Mouse (Mus musculus) activated CD4-positive, CD25-positive, alpha-beta regulatory T cell, adult 4 months (primary cell): ENCODE data around the gene Kcnk10. TPM values are rescaled to one million over a fixed set of nuclear protein-coding genes. Genes with fewer than 3 reads are reported as not detected.
A peak's percentile ranks its signal among the peaks of the same experiment; 100 is the strongest.

Source experiments
- ATAC-seq: one replicate; pipeline ENCODE4 v1.8.0; 2017
- polyA plus RNA-seq, 2 experiments: library from polyadenylated mRNA; unstranded; fragments of 100-300 nt; shearing (Covaris generic); gene quantifications; one replicate each; pipeline ENCODE4 v1.2.1; 2017

The Kcnk10 gene
- polyA plus RNA-seq, 2 experiments from 2014 or later, result 0.25 TPM; not detected in 1

GRCm38 (mm10) chr12:98519866-98520567 lies 58.1 kb downstream of the Kcnk10 start:
- no peak for ATAC-seq

GRCm38 (mm10) chr12:98505601-98506000 lies 72.5 kb downstream of the Kcnk10 start:
- no peak for ATAC-seq

GRCm38 (mm10) chr12:98501528-98502280 lies 76.4 kb downstream of the Kcnk10 start:
- ATAC-seq, result no peak

- no peak for ATAC-seq
Observed at GRCm38 (mm10) chr12:98501045-98501444, 77.1 kb downstream of the Kcnk10 start.

- ATAC-seq, result no peak
Observed at GRCm38 (mm10) chr12:98481460-98481859, 96.7 kb downstream of the Kcnk10 start.

GRCm38 (mm10) chr12:98481048-98481447 lies 97.1 kb downstream of the Kcnk10 start:
- ATAC-seq, result no peak

GRCm38 (mm10) chr12:98477673-98478461 lies 100.2 kb downstream of the Kcnk10 start:
- no peak for ATAC-seq

- no peak for ATAC-seq
Observed at GRCm38 (mm10) chr12:98471232-98471631, 106.9 kb downstream of the Kcnk10 start.

GRCm38 (mm10) chr12:98470097-98470496 lies 108.0 kb downstream of the Kcnk10 start:
- ATAC-seq, result no peak

GRCm38 (mm10) chr12:98467793-98468192 lies 110.3 kb downstream of the Kcnk10 start:
- no peak for ATAC-seq

- no peak for ATAC-seq
Observed at GRCm38 (mm10) chr12:98459889-98460288, 118.2 kb downstream of the Kcnk10 start.

GRCm38 (mm10) chr12:98458944-98459343 lies 119.2 kb downstream of the Kcnk10 start:
- no peak for ATAC-seq

GRCm38 (mm10) chr12:98458516-98458915 lies 119.6 kb downstream of the Kcnk10 start:
- no peak for ATAC-seq

- no peak for ATAC-seq
Observed at GRCm38 (mm10) chr12:98453161-98453560, 124.9 kb downstream of the Kcnk10 start.

GRCm38 (mm10) chr12:98452646-98453045 lies 125.5 kb downstream of the Kcnk10 start:
- ATAC-seq, result no peak

- no peak for ATAC-seq
Observed at GRCm38 (mm10) chr12:98445637-98446036, 132.5 kb downstream of the Kcnk10 start.

- peak; percentile 19 for ATAC-seq
Observed at GRCm38 (mm10) chr12:98444860-98445259, 133.2 kb downstream of the Kcnk10 start.

- no peak for ATAC-seq
Observed at GRCm38 (mm10) chr12:98443754-98444153, 134.4 kb downstream of the Kcnk10 start.

GRCm38 (mm10) chr12:98438080-98438479 lies 140.0 kb downstream of the Kcnk10 start:
- ATAC-seq, result no peak

- ATAC-seq, result no peak
Observed at GRCm38 (mm10) chr12:98430683-98431082, 147.4 kb downstream of the Kcnk10 start.

- ATAC-seq, result no peak
Observed at GRCm38 (mm10) chr12:98421340-98421739, 156.8 kb downstream of the Kcnk10 start.

- no peak for ATAC-seq
Observed at GRCm38 (mm10) chr12:98419849-98420248, 158.3 kb downstream of the Kcnk10 start.

GRCm38 (mm10) chr12:98409580-98409979 lies 168.5 kb downstream of the Kcnk10 start:
- no peak for ATAC-seq
